Mouse (Mus musculus) testis, adult 2 months (tissue): ENCODE data around the gene Large2. TPM values are rescaled to one million over a fixed set of nuclear protein-coding genes. Genes with fewer than 3 reads are reported as not detected.
A peak's percentile ranks its signal among the peaks of the same experiment; 100 is the strongest.
"Not testable (repeated sequence)": the region's sequence is repeated elsewhere in the genome, so short reads cannot be mapped to it uniquely, and the experiment has no call there.

Experiments
- H3K27ac ChIP-seq: fragments of 200-500 bp; 2 replicates; pipeline ENCODE4 v1.5.1; 2012; ENCODE audit warnings: low read depth, low read length; ENCODE audit not compliant: control insufficient read depth, insufficient read depth
- H3K27me3 ChIP-seq: fragments of 200-500 bp; 2 replicates; pipeline ENCODE4 v1.6.1; 2012; ENCODE audit warnings: mild to moderate bottlenecking, low read length, moderate library complexity; ENCODE audit not compliant: control insufficient read depth, insufficient read depth
- H3K36me3 ChIP-seq: fragments of 200-500 bp; 2 replicates; pipeline ENCODE4 v1.6.1; 2012; ENCODE audit warnings: mild to moderate bottlenecking, low read length; ENCODE audit not compliant: control insufficient read depth, insufficient read depth
- H3K4me1 ChIP-seq: fragments of 200-500 bp; 2 replicates; pipeline ENCODE4 v1.6.1; 2012; ENCODE audit warnings: low read length; ENCODE audit not compliant: control insufficient read depth, insufficient read depth
- H3K4me3 ChIP-seq: fragments of 200-500 bp; 2 replicates; pipeline ENCODE4 v1.5.1; 2012; ENCODE audit warnings: low read depth, mild to moderate bottlenecking, low read length, moderate library complexity, mixed read lengths; ENCODE audit not compliant: control insufficient read depth
- CTCF ChIP-seq: fragments of 200-500 bp; IDR thresholded peaks from 2 replicates; pipeline ENCODE4 v1.5.1; 2012; ENCODE audit warnings: low read depth, mild to moderate bottlenecking, inconsistent platforms, low read length, moderate library complexity; ENCODE audit not compliant: control insufficient read depth, insufficient read depth, insufficient replicate concordance
- POLR2A ChIP-seq: fragments of 200-500 bp; IDR thresholded peaks from 2 replicates; pipeline ENCODE4 v1.6.1; 2012; ENCODE audit warnings: low read depth, mild to moderate bottlenecking, inconsistent platforms, low read length, moderate library complexity; ENCODE audit not compliant: control insufficient read depth
- polyA plus RNA-seq: library from polyadenylated mRNA; depleted of rRNA; stranded (reverse); fragments of >200 nt; gene quantifications from 2 replicates; pipeline ENCODE4 v1.2.3, GENCODE M21; 2012

Large2 gene
- polyA plus RNA-seq, 1 experiment: 11.2 TPM

- no peak overlapping the region for H3K4me3 ChIP-seq
- peaks cover 2% of the 10 kb centered on the region; the same call in 1 of the 2 replicates for H3K4me1 ChIP-seq
- no peak for TF ChIP-seq POLR2A
- no peak for TF ChIP-seq CTCF
- peaks cover 8% of the 10 kb centered on the region for H3K36me3 ChIP-seq
- no peaks in the 10 kb centered on the region for H3K27me3 ChIP-seq
- no peak overlapping the region for H3K27ac ChIP-seq
Observed at GRCm38 (mm10) chr2:92408309-92409045, 33.8 kb upstream of the Large2 start.

GRCm38 (mm10) chr2:92405687-92406086, 31.0 kb upstream of the Large2 start:
- Histone ChIP-seq H3K27ac (no peak overlapping the region), H3K4me3 (no peak overlapping the region), H3K36me3 (peaks cover 2% of the 10 kb centered on the region; the same call in 1 of the 2 replicates), H3K27me3 (no peaks in the 10 kb centered on the region), H3K4me1 (peaks cover 9% of the 10 kb centered on the region)
- no peak for TF ChIP-seq POLR2A
- TF ChIP-seq CTCF: no peak

- no peaks in the 10 kb centered on the region for H3K27me3 ChIP-seq
- no peak overlapping the region for H3K27ac ChIP-seq
- no peak for TF ChIP-seq CTCF
- no peak for TF ChIP-seq POLR2A
- H3K4me1 ChIP-seq: peaks cover 13% of the 10 kb centered on the region
- peaks cover 2% of the 10 kb centered on the region; the same call in 1 of the 2 replicates for H3K36me3 ChIP-seq
- no peak overlapping the region for H3K4me3 ChIP-seq
Observed at GRCm38 (mm10) chr2:92404737-92405136, 30.1 kb upstream of the Large2 start.

- Histone ChIP-seq H3K27ac (no peak overlapping the region), H3K36me3 (peaks cover 2% of the 10 kb centered on the region; the same call in 1 of the 2 replicates), H3K4me3 (no peak overlapping the region), H3K4me1 (peaks cover 13% of the 10 kb centered on the region), H3K27me3 (no peaks in the 10 kb centered on the region)
- TF ChIP-seq POLR2A (no peak), CTCF (no peak)
Observed at GRCm38 (mm10) chr2:92403776-92404319, 29.2 kb upstream of the Large2 start.

GRCm38 (mm10) chr2:92402591-92403326, 28.1 kb upstream of the Large2 start:
- no peaks in the 10 kb centered on the region for H3K36me3 ChIP-seq
- TF ChIP-seq CTCF (no peak), POLR2A (no peak)
- H3K27ac ChIP-seq: no peak overlapping the region
- peaks cover 13% of the 10 kb centered on the region for H3K4me1 ChIP-seq
- H3K27me3 ChIP-seq: no peaks in the 10 kb centered on the region
- H3K4me3 ChIP-seq: no peak overlapping the region

GRCm38 (mm10) chr2:92401091-92401561, 26.5 kb upstream of the Large2 start, which contains the start of gene Mapk8ip1:
TSS of gene Mapk8ip1 (minus strand) at chr2:92401263.
- H3K27ac ChIP-seq: no peak within 1 kb of the TSS

GRCm38 (mm10) chr2:92400682-92401081, 26.0 kb upstream of the Large2 start:
- H3K27me3 ChIP-seq: no peaks in the 10 kb centered on the region
- H3K36me3 ChIP-seq: no peaks in the 10 kb centered on the region
- TF ChIP-seq POLR2A (no peak), CTCF (no peak)
- H3K4me3 ChIP-seq: peak overlapping the region; percentile 64
- peaks cover 13% of the 10 kb centered on the region for H3K4me1 ChIP-seq
- no peak overlapping the region for H3K27ac ChIP-seq

More at GRCm38 (mm10) chr2:92401091-92401561, 26.5 kb upstream of the Large2 start, which contains the start of gene Mapk8ip1:
- Histone ChIP-seq H3K36me3 (no peaks in the 10 kb centered on the region), H3K4me3 (peak within 1 kb of the TSS; percentile 64), H3K27me3 (no peaks in the 10 kb centered on the region), H3K4me1 (peaks cover 13% of the 10 kb centered on the region)
- TF ChIP-seq CTCF: no peak
- TF ChIP-seq POLR2A: no peak

- not testable (repeated sequence) for H3K27me3 ChIP-seq, H3K36me3 ChIP-seq, H3K27ac ChIP-seq, H3K4me3 ChIP-seq
- H3K4me1 ChIP-seq: peaks cover 11% of the 10 kb centered on the region
Observed at GRCm38 (mm10) chr2:92399877-92400276, 25.2 kb upstream of the Large2 start.
